Mouse (Mus musculus): ENCODE results near the gene Tut4.

DNA sequence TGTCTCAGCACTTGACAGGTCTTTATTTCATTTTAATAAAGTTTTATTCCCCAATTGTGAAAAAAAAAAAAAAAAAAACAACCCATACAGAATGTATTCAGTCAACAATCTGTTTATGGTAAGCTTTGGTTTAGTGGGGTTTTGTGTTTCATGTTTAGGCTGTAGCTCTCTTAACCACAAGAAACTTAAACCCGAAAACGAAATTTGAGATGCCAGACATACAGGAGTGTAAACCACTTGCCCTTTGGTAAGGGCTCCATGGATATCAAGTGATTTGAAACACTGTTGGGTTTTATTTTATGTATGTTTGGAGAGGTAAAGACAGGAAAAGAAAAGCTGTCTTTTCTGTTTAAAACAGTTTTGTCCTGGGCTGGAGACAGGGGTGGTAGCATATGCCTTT, 80.5 kb downstream of the Tut4 start:
- TF ChIP-seq CTCF (IDR thresholded peaks at IDR 0.05) (no peak), EP300 (IDR thresholded peaks at IDR 0.05) (no peak)

Measured in lung, postnatal 0 days (tissue).